Mouse (Mus musculus): ENCODE data around the gene Nmd3. TPM values are rescaled to one million over a fixed set of nuclear protein-coding genes. Genes with fewer than 3 reads are reported as not detected.

The Nmd3 gene
- polyA plus RNA-seq, 1 experiment from 2014 or later = 124 TPM

Other genes starting within 250 kb of the Nmd3 start
- gene B3galnt1, start 123.0 kb upstream of the Nmd3 start, polyA plus RNA-seq (2015; fragmentation: Nextera tagmentation; extraction: Ambion mirVana) = 48.5 and 50.7 TPM in 2 replicates
- 0.38 and 0.46 TPM in 2 replicates for gene Sptssb, start 138.0 kb downstream of the Nmd3 start, polyA plus RNA-seq (2015; fragmentation: Nextera tagmentation; extraction: Ambion mirVana)